Mouse (Mus musculus) CH12.LX (cell line): ENCODE results near the gene Hcn4. TPM values are rescaled to one million over a fixed set of nuclear protein-coding genes. Genes with fewer than 3 reads are reported as not detected.

ENCODE experiments used
- DNase-seq: peaks from one replicate; pipeline ENCODE4 v3.0.0-alpha.2; 2013; ENCODE audit errors: extremely low read depth
- H3K27ac ChIP-seq: 2 replicates; pipeline ENCODE4 v1.5.1; 2012; ENCODE audit warnings: low read depth, mild to moderate bottlenecking, control low read depth, moderate library complexity; ENCODE audit not compliant: insufficient read depth
- H3K27me3 ChIP-seq: replicated peaks from 2 replicates; pipeline ENCODE3; 2012; ENCODE audit warnings: inconsistent platforms
- H3K36me3 ChIP-seq, 2 experiments: replicated peaks in 1 of 2; 2 replicates each; pipeline versions ENCODE3 to v1.6.1; 2012; ENCODE audit warnings: inconsistent platforms in 1 of 2, low read length in 1 of 2, mild to moderate bottlenecking in 1 of 2, mixed read lengths in 1 of 2, moderate library complexity in 1 of 2; ENCODE audit not compliant: control insufficient read depth in 1 of 2, insufficient read depth in 1 of 2
- H3K4me1 ChIP-seq, 2 experiments: 2 replicates each; pipeline ENCODE4 v1.6.1; 2012; ENCODE audit warnings: inconsistent platforms in 1 of 2, moderate library complexity in 1 of 2; ENCODE audit not compliant: insufficient read depth in 2 of 2, control insufficient read depth in 1 of 2
- H3K4me2 ChIP-seq: 2 replicates; pipeline ENCODE4 v1.6.1; 2012; ENCODE audit warnings: low read depth, mild to moderate bottlenecking, control low read depth; ENCODE audit not compliant: poor library complexity, insufficient read depth, severe bottlenecking
- H3K4me3 ChIP-seq, 3 experiments: fragments of 150-350 bp in 1 of 3; sonication (generic) in 1 of 3; replicated peaks in 1 of 3; 2 replicates each; pipeline versions ENCODE3 to v1.5.1; 2011 to 2012; ENCODE audit warnings: low read depth in 2 of 3, low read length in 2 of 3, mild to moderate bottlenecking in 2 of 3, moderate library complexity in 2 of 3, control low read depth in 1 of 3, improper control_type of control experiment in 1 of 3, inconsistent platforms in 1 of 3, mixed read lengths in 1 of 3; ENCODE audit not compliant: poor library complexity in 1 of 3
- H3K79me2 ChIP-seq: replicated peaks from 2 replicates; pipeline ENCODE4 v1.6.1; 2012; ENCODE audit warnings: mild to moderate bottlenecking, moderate library complexity; ENCODE audit not compliant: control insufficient read depth, poor library complexity, insufficient read depth, severe bottlenecking; ENCODE audit errors: extremely low read depth
- H3K9ac ChIP-seq: 2 replicates; pipeline ENCODE4 v1.6.1; 2012; ENCODE audit warnings: low read depth, mild to moderate bottlenecking, control low read depth, moderate library complexity; ENCODE audit not compliant: insufficient read depth
- H3K9me3 ChIP-seq: replicated peaks from 2 replicates; pipeline ENCODE3; 2012; ENCODE audit warnings: low read length, inconsistent platforms, mixed read lengths
- CHD1 ChIP-seq: IDR thresholded peaks from 2 replicates; pipeline ENCODE4 v1.6.1; 2012; ENCODE audit warnings: low read depth, low read length, improper control_type of control experiment, inconsistent platforms
- CTCF ChIP-seq, 2 experiments: IDR thresholded peaks in 1 of 2; conservative IDR thresholded peaks in 1 of 2; 2 replicates each; pipeline ENCODE4 v1.5.1; 2011 to 2012; ENCODE audit warnings: low read depth in 2 of 2, low read length in 2 of 2, improper control_type of control experiment in 1 of 2, inconsistent platforms in 1 of 2, mild to moderate bottlenecking in 1 of 2, moderate library complexity in 1 of 2
- E2F4 ChIP-seq: IDR thresholded peaks from 2 replicates; pipeline ENCODE4 v1.6.1; 2011; ENCODE audit warnings: low read depth, low read length, improper control_type of control experiment; ENCODE audit not compliant: insufficient replicate concordance
- ELF1 ChIP-seq: IDR thresholded peaks from 2 replicates; pipeline ENCODE4 v1.6.1; 2014; ENCODE audit warnings: low read depth, mild to moderate bottlenecking, inconsistent platforms, low read length, improper control_type of control experiment
- GABPA ChIP-seq: IDR thresholded peaks from 2 replicates; pipeline ENCODE4 v1.6.1; 2012; ENCODE audit warnings: low read depth, low read length, improper control_type of control experiment, inconsistent platforms; ENCODE audit not compliant: insufficient replicate concordance
- MAX ChIP-seq: IDR thresholded peaks from 2 replicates; pipeline ENCODE4 v1.6.1; 2011; ENCODE audit warnings: low read length, improper control_type of control experiment
- MXI1 ChIP-seq: IDR thresholded peaks from 2 replicates; pipeline ENCODE4 v1.6.1; 2011; ENCODE audit warnings: mild to moderate bottlenecking, low read depth, low read length, improper control_type of control experiment
- NELFE ChIP-seq: IDR thresholded peaks from 2 replicates; pipeline ENCODE4 v1.6.1; 2011; ENCODE audit warnings: low read depth, low read length, improper control_type of control experiment
- POLR2A ChIP-seq: IDR thresholded peaks from 2 replicates; pipeline ENCODE4 v1.6.1; 2011; ENCODE audit warnings: low read depth, mild to moderate bottlenecking, improper control_type of control experiment, low read length
- RAD21 ChIP-seq: IDR thresholded peaks from 2 replicates; pipeline ENCODE4 v1.6.1; 2011; ENCODE audit warnings: low read depth, mild to moderate bottlenecking, low read length, improper control_type of control experiment, moderate library complexity
- SIN3A ChIP-seq: IDR thresholded peaks from 2 replicates; pipeline ENCODE4 v1.6.1; 2012; ENCODE audit warnings: low read length, improper control_type of control experiment, inconsistent platforms
- USF1 ChIP-seq: IDR thresholded peaks from 2 replicates; pipeline ENCODE4 v1.6.1; 2014; ENCODE audit warnings: low read depth, mild to moderate bottlenecking, inconsistent platforms, low read length, improper control_type of control experiment
- ZKSCAN1 ChIP-seq: IDR thresholded peaks from 2 replicates; pipeline ENCODE4 v1.6.1; 2012; ENCODE audit warnings: low read depth, inconsistent platforms, low read length, improper control_type of control experiment, borderline replicate concordance
- ZMIZ1 ChIP-seq: IDR thresholded peaks from 2 replicates; pipeline ENCODE4 v1.6.1; 2012; ENCODE audit warnings: low read depth, mild to moderate bottlenecking, inconsistent platforms, low read length, improper control_type of control experiment
- dilution Hi-C: fragments of 300-500 bp; cut with MboI; formaldehyde crosslinking; loops from 2 replicates; pipeline ENCODE4 v1.14.3; 2020; ENCODE audit warnings: low sequenced_read_pairs; ENCODE audit not compliant: extremely low pct_unique_long_range_greater_than_20kb, extremely low pct_ligation_motif_present
- in situ Hi-C: fragments of 300-500 bp; cut with MboI; formaldehyde crosslinking; loops from 3 replicates; pipeline ENCODE4 v1.14.3; 2019; ENCODE audit warnings: low sequenced_read_pairs, low pct_ligation_motif_present, low pct_unique_long_range_greater_than_20kb, mixed read lengths
- polyA plus RNA-seq: library from polyadenylated mRNA; unstranded; fragments of >175 nt; gene quantifications from 2 replicates; pipeline ENCODE4 v1.2.1, GENCODE M21; 2012; ENCODE audit warnings: low read depth; ENCODE audit not compliant: insufficient read length
- total RNA-seq, 2 experiments: library from RNA; depleted of rRNA; stranded (reverse); fragments of 300-350 nt in 1 of 2; fragments of >200 nt in 1 of 2; gene quantifications; 2 replicates each; pipeline ENCODE4 v1.2.3; 2012 to 2014

The Hcn4 gene
- total and polyA plus RNA-seq, 3 experiments = 0.04 TPM; not detected in 2

GRCm38 (mm10) chr9:58822431-58823091 is 651 bp upstream of the Hcn4 start:
- no peaks in the 10 kb centered on the region for H3K36me3 ChIP-seq
- no peak overlapping the region for H3K27ac ChIP-seq
- no peaks in the 10 kb centered on the region for H3K4me1 ChIP-seq
- H3K4me3 ChIP-seq = no peak overlapping the region
- H3K9me3 ChIP-seq = peaks cover 14% of the 10 kb centered on the region
- TF ChIP-seq E2F4 (no peak), MAX (no peak), RAD21 (no peak)
- H3K79me2 ChIP-seq = no peaks in the 10 kb centered on the region
- H3K4me2 ChIP-seq = no peak overlapping the region
- no peak overlapping the region for H3K9ac ChIP-seq
- no peaks in the 10 kb centered on the region for H3K27me3 ChIP-seq
- in situ Hi-C loops (no loop called here), dilution Hi-C loops (no loop called here)
- no peak for DNase-seq

GRCm38 (mm10) chr9:58823918-58824215 is 655 bp downstream of the Hcn4 start:
- in situ Hi-C loops = no loop called here
- dilution Hi-C loops = no loop called here
- H3K4me3 ChIP-seq = no peak overlapping the region

GRCm38 (mm10) chr9:58829627-58830026 is 6.4 kb downstream of the Hcn4 start:
- no peak for DNase-seq
- H3K27ac ChIP-seq = no peak overlapping the region
- no peak overlapping the region for H3K9ac ChIP-seq
- no peak overlapping the region for H3K4me2 ChIP-seq
- H3K4me3 ChIP-seq = no peak overlapping the region
- peaks cover 0 to 26% of the 10 kb centered on the region in 2 experiments; a peak in 2 of 4 replicates for H3K4me1 ChIP-seq
- no peaks in the 10 kb centered on the region for H3K36me3 ChIP-seq
- no peaks in the 10 kb centered on the region for H3K27me3 ChIP-seq
- no peak for TF ChIP-seq CTCF (conservative IDR thresholded peaks at IDR 0.05 in 1 of 2, IDR thresholded peaks at IDR 0.05 in 1 of 2; ENCODE audit: low read depth in 2 of 2, low read length in 2 of 2)
- TF ChIP-seq SIN3A = no peak
- no peak for TF ChIP-seq NELFE
- no peak for TF ChIP-seq POLR2A
- TF ChIP-seq ELF1 = no peak
- TF ChIP-seq USF1 = no peak
- TF ChIP-seq CHD1 = no peak
- TF ChIP-seq E2F4 = no peak
- in situ Hi-C loops = no loop called here
- no peaks in the 10 kb centered on the region for H3K9me3 ChIP-seq
- dilution Hi-C loops = no loop called here
- H3K79me2 ChIP-seq = no peaks in the 10 kb centered on the region

More at GRCm38 (mm10) chr9:58823918-58824215, 655 bp downstream of the Hcn4 start:
- no peak overlapping the region for H3K4me2 ChIP-seq
- peaks cover 14% of the 10 kb centered on the region for H3K9me3 ChIP-seq
- no peak overlapping the region for H3K9ac ChIP-seq
- DNase-seq = no peak
- no peaks in the 10 kb centered on the region for H3K36me3 ChIP-seq
- TF ChIP-seq ZKSCAN1 (no peak), ZMIZ1 (no peak), GABPA (no peak), MXI1 (no peak), NELFE (no peak)
- H3K4me1 ChIP-seq = peaks cover 0 to 12% of the 10 kb centered on the region in 2 experiments; a peak in 2 of 4 replicates
- no peaks in the 10 kb centered on the region for H3K27me3 ChIP-seq
- H3K27ac ChIP-seq = no peak overlapping the region
- H3K79me2 ChIP-seq = no peaks in the 10 kb centered on the region
